Mouse (Mus musculus) embryo, embryonic 11.5 days (tissue): ENCODE data around the gene Prss56.

Source experiments
- DNase-seq: peaks from one replicate; pipeline ENCODE4 v3.0.0-alpha.2; 2012; ENCODE audit warnings: low read depth, low spot score

The Prss56 gene

GRCm38 (mm10) chr1:87185526-87185925 is 2.4 kb downstream of the Prss56 start:
- no peak for DNase-seq

GRCm38 (mm10) chr1:87186261-87187036 is 3.3 kb downstream of the Prss56 start:
- no peak for DNase-seq

- DNase-seq: peak; percentile 71
Measured at GRCm38 (mm10) chr1:87187037-87187355, 3.9 kb downstream of the Prss56 start.

- DNase-seq: no peak
Measured at GRCm38 (mm10) chr1:87190429-87190828, 7.3 kb downstream of the Prss56 start, which contains the start of gene Chrnd. Chrnd (plus strand) TSS chr1:87190607.

- DNase-seq: no peak
Measured at GRCm38 (mm10) chr1:87197296-87197695, 14.2 kb downstream of the Prss56 start.

GRCm38 (mm10) chr1:87198119-87199065 is 15.3 kb downstream of the Prss56 start:
- DNase-seq: no peak

GRCm38 (mm10) chr1:87200811-87201210 is 17.7 kb downstream of the Prss56 start:
- no peak for DNase-seq

- no peak for DNase-seq
Measured at GRCm38 (mm10) chr1:87201848-87202247, 18.7 kb downstream of the Prss56 start.

- DNase-seq: no peak
Measured at GRCm38 (mm10) chr1:87203779-87204178, 20.7 kb downstream of the Prss56 start.

- no peak for DNase-seq
Measured at GRCm38 (mm10) chr1:87204465-87204864, 21.4 kb downstream of the Prss56 start, which contains the start of gene Chrng. Chrng (plus strand) TSS chr1:87204657.

GRCm38 (mm10) chr1:87205038-87205437 is 21.9 kb downstream of the Prss56 start:
- DNase-seq: no peak

GRCm38 (mm10) chr1:87205502-87205901 is 22.4 kb downstream of the Prss56 start:
- DNase-seq: no peak

- DNase-seq: no peak
Measured at GRCm38 (mm10) chr1:87206339-87206738, 23.2 kb downstream of the Prss56 start.

GRCm38 (mm10) chr1:87211431-87211830 is 28.3 kb downstream of the Prss56 start:
- no peak for DNase-seq

GRCm38 (mm10) chr1:87213735-87214704 is 30.9 kb downstream of the Prss56 start, which contains the start of gene Eif4e2:
Eif4e2 (plus strand) TSS chr1:87213914.
- peak; percentile 89 for DNase-seq

- DNase-seq: no peak
Measured at GRCm38 (mm10) chr1:87214748-87215147, 31.6 kb downstream of the Prss56 start.

- no peak for DNase-seq
Measured at GRCm38 (mm10) chr1:87217938-87218337, 34.8 kb downstream of the Prss56 start.

- no peak for DNase-seq
Measured at GRCm38 (mm10) chr1:87225739-87226138, 42.6 kb downstream of the Prss56 start.

GRCm38 (mm10) chr1:87226409-87227159 is 43.5 kb downstream of the Prss56 start:
- no peak for DNase-seq

- DNase-seq: no peak
Measured at GRCm38 (mm10) chr1:87227160-87227550, 44.0 kb downstream of the Prss56 start.
